Mouse (Mus musculus): Measurements from ENCODE around the gene Phospho1.

- TF ChIP-seq CTCF (IDR thresholded peaks at IDR 0.05; ENCODE audit: low read depth, low read length) = no peak
- no peak for TF ChIP-seq TAL1 (conservative IDR thresholded peaks at IDR 0.05; ENCODE audit: low read depth, low read length)
- TF ChIP-seq POLR2AphosphoS5 (IDR thresholded peaks at IDR 0.05; ENCODE audit: insufficient replicate concordance, low read depth, low read length) = no peak
Observed at GRCm38 (mm10) chr11:95783457-95783856, 40.8 kb upstream of the Phospho1 start.

Data from G1E (cell line).